Mouse (Mus musculus): Measurements from ENCODE around the gene Psen1. TPM values are rescaled to one million over a fixed set of nuclear protein-coding genes. Genes with fewer than 3 reads are reported as not detected.

Gene Psen1
- 48.9 and 52.4 TPM in 2 replicates for polyA plus RNA-seq (2016; fragmentation: Nextera tagmentation; extraction: Ambion mirVana)

GRCm38 (mm10) chr12:83687934-83688315, at the start of gene Psen1:
Gene Psen1, plus strand, starts transcription at chr12:83688152.
- Histone ChIP-seq H3K27me3 (replicated peaks) (no peaks in the 10 kb centered on the region), H3K27ac (ENCODE audit: poor library complexity, severe bottlenecking) (peak within 1 kb of the TSS; percentile 94), H3K9ac (peak within 1 kb of the TSS; percentile 93), H3K4me2 (peak within 1 kb of the TSS; percentile 83), H3K4me1 (replicated peaks) (peaks cover 27% of the 10 kb centered on the region), H3K36me3 (peaks cover 12% of the 10 kb centered on the region), H3K9me3 (replicated peaks) (no peaks in the 10 kb centered on the region), H3K4me3 (peak within 1 kb of the TSS; percentile 89)
- ATAC-seq (ENCODE audit: insufficient number of reproducible peaks, low FRiP score), result peak; percentile 97
- under 1% methylated on average over 38 of the region's 38 CpGs for WGBS

DNA sequence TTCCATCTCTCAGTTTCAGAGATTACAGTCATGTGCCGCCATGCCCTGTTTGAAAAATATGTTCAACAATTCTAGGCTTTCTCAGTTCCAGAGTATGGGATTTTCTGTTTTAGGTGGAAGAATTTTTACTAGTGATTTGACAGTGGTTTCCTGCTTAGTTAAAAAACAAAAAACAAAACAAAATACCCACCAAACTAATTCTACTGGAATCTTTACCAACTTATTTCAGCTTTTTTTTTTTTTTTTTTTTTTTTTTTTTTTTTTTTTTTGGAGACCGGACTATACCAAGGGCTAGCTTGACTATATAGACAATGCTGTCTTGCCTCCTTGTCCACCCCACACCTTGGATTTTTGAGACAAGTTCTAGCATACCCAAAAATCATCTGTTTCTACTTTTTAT, 46.7 kb upstream of the Psen1 start:
- Histone ChIP-seq H3K4me1 (replicated peaks) (peaks cover 2% of the 10 kb centered on the region; the same call in 1 of the 2 replicates), H3K27me3 (replicated peaks) (no peaks in the 10 kb centered on the region), H3K4me3 (no peak overlapping the region), H3K4me2 (no peak overlapping the region), H3K27ac (ENCODE audit: poor library complexity, severe bottlenecking) (no peak overlapping the region), H3K36me3 (peaks cover 52% of the 10 kb centered on the region), H3K9ac (no peak overlapping the region), H3K9me3 (replicated peaks) (no peaks in the 10 kb centered on the region)
- WGBS, result 98% methylated on average over 2 of the region's 2 CpGs
- ATAC-seq (ENCODE audit: insufficient number of reproducible peaks, low FRiP score), result no peak

DNA sequence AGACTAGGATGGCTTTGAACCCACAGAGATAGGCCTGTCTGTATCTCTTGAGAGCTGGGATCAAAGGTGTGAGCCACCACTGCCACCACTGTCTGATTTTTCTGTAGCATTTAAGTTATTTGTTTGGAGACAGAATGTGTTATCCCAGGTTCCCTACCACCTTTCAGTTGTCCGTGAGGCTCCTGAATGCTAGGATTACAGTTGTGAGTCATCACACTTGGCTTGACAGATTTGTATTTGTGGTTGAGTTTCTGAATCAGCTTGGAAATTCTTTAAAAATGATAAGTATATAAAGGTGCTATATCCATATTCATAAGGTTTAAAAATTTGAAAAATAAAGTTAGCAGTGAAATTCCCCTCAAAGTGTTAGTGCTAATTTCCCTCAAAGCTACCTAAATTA, 44.8 kb upstream of the Psen1 start:
- H3K9me3 ChIP-seq (replicated peaks), result no peaks in the 10 kb centered on the region
- no peak overlapping the region for H3K27ac ChIP-seq (ENCODE audit: poor library complexity, severe bottlenecking)
- H3K4me3 ChIP-seq, result no peak overlapping the region
- 93% methylated on average over 1 of the region's 1 CpGs for WGBS
- H3K4me1 ChIP-seq (replicated peaks), result no peaks in the 10 kb centered on the region
- no peak overlapping the region for H3K4me2 ChIP-seq
- no peaks in the 10 kb centered on the region for H3K27me3 ChIP-seq (replicated peaks)
- peaks cover 49% of the 10 kb centered on the region for H3K36me3 ChIP-seq
- H3K9ac ChIP-seq, result no peak overlapping the region
- ATAC-seq (ENCODE audit: insufficient number of reproducible peaks, low FRiP score), result no peak

- no peak for ATAC-seq (ENCODE audit: insufficient number of reproducible peaks, low FRiP score)
- H3K4me3 ChIP-seq, result no peak overlapping the region
- H3K9me3 ChIP-seq (replicated peaks), result no peaks in the 10 kb centered on the region
- H3K9ac ChIP-seq, result no peak overlapping the region
- 76% methylated on average over 3 of the region's 3 CpGs for WGBS
- no peak overlapping the region for H3K4me2 ChIP-seq
- no peaks in the 10 kb centered on the region for H3K4me1 ChIP-seq (replicated peaks)
- H3K27me3 ChIP-seq (replicated peaks), result no peaks in the 10 kb centered on the region
- H3K36me3 ChIP-seq, result peaks cover 52% of the 10 kb centered on the region
- no peak overlapping the region for H3K27ac ChIP-seq (ENCODE audit: poor library complexity, severe bottlenecking)
Measured at GRCm38 (mm10) chr12:83650346-83650745, 37.6 kb upstream of the Psen1 start.

DNA sequence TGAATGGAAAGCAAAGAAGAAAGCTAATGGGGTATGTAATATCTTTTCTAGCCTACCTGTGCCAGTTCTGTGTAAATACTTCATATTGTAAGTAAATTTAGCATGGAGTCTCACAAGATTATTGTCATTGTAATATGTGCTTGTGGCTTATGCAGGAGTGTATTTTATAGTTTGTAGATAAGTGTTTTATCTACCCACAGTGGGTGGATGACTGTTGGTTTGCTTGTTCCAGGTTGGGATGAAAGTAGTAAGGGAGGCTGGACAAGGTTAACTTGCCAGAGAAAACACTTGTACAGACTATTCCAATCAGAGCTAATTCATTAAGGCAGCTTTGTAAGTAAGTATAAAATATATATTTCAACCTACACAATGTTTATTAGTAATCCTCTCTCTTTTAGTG, 36.5 kb upstream of the Psen1 start:
- Histone ChIP-seq H3K4me3 (no peak overlapping the region), H3K27ac (ENCODE audit: poor library complexity, severe bottlenecking) (no peak overlapping the region), H3K27me3 (replicated peaks) (no peaks in the 10 kb centered on the region), H3K36me3 (peaks cover 50% of the 10 kb centered on the region), H3K4me2 (no peak overlapping the region), H3K9me3 (replicated peaks) (no peaks in the 10 kb centered on the region), H3K4me1 (replicated peaks) (no peaks in the 10 kb centered on the region), H3K9ac (no peak overlapping the region)
- ATAC-seq (ENCODE audit: insufficient number of reproducible peaks, low FRiP score), result no peak

GRCm38 (mm10) chr12:83685466-83685865, 2.5 kb upstream of the Psen1 start:
- peaks cover 23% of the 10 kb centered on the region for H3K36me3 ChIP-seq
- peaks cover 14% of the 10 kb centered on the region for H3K4me1 ChIP-seq (replicated peaks)
- no peak for ATAC-seq (ENCODE audit: insufficient number of reproducible peaks, low FRiP score)
- H3K4me2 ChIP-seq, result no peak overlapping the region
- no peak overlapping the region for H3K9ac ChIP-seq
- WGBS, result 87% methylated on average over 1 of the region's 1 CpGs
- H3K4me3 ChIP-seq, result no peak overlapping the region
- no peaks in the 10 kb centered on the region for H3K27me3 ChIP-seq (replicated peaks)
- no peaks in the 10 kb centered on the region for H3K9me3 ChIP-seq (replicated peaks)
- H3K27ac ChIP-seq (ENCODE audit: poor library complexity, severe bottlenecking), result no peak overlapping the region

DNA sequence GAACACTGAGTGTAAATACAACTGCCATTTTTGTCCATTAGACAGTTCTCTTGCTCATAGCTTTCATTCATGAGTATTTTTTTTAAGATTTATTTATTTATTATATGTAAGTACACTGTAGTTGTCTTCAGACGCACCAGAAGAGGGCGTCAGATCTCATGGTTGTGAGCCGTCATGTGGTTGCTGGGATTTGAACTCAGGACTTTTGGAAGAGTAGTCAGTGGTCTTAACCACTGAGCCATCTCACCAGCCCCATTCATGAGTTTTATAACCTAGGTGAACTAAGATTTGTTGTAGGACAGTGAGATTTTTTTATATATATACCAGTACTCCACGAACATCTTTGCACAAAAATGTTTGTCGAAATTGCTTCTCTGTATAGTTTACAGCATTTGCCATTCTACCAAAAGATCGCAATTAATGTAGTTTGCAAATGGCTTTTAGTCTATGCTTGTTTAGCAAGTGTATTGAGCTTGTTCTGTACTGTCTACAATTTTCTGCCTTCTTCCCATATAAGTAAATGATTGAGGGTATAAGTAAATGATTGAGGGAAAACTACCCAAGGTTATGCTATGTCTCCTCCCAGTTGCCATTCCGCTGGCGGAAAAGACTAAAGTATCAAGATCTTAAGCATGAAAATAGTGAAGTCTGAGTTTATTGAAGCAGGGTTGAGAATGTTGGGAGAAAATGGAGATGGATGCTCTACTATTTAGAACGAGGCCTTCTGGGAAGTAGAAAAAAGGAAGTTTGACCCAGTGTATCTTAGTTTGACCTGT, 1.2 kb upstream of the Psen1 start:
- H3K9me3 ChIP-seq (replicated peaks), result no peaks in the 10 kb centered on the region
- 89% methylated on average over 9 of the region's 9 CpGs for WGBS
- no peak overlapping the region for H3K4me2 ChIP-seq
- no peak overlapping the region for H3K4me3 ChIP-seq
- no peak overlapping the region for H3K9ac ChIP-seq
- no peak for ATAC-seq (ENCODE audit: insufficient number of reproducible peaks, low FRiP score)
- peaks cover 19% of the 10 kb centered on the region for H3K4me1 ChIP-seq (replicated peaks)
- H3K27ac ChIP-seq (ENCODE audit: poor library complexity, severe bottlenecking), result no peak overlapping the region
- peaks cover 14% of the 10 kb centered on the region for H3K36me3 ChIP-seq
- H3K27me3 ChIP-seq (replicated peaks), result no peaks in the 10 kb centered on the region

DNA sequence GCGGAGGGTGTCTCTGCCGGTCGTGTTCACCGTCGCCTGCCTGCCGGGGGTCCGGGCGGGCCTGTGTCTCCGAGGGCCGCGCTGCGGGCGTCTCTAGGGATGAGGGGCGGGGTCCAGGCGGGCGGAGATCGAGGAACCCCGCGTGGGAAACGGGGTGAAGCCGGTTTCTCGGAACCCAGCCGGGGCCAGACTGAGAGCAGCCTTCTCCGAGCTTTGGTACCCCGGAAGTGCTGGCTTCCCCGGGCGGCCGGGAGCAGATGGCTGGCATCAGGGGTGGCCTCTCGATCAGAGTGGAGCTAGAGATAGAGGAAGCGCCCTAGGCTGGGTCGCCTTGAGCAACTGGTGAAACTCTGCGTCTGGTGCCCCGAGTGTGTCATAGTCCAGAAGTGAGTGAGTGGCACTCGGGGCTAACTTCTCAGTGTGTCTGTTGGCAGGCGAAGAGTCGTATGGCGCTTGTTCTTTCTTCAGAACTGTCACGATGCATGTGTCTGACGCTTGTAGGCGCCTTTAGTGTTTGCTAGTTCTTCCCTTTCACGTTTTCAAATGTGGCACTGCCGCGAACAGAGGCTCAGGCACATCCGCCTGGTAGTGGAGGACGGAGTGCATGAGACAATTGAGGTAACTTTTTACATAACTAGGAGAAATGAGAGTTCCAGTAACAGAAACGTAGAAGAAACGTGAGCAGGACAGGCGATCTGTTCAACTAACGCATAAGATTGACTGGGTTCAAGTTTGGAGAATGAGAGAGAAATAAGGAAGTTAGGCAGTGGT, 549 bp downstream of the Psen1 start:
- Histone ChIP-seq H3K27me3 (replicated peaks) (no peaks in the 10 kb centered on the region), H3K9ac (peak overlapping the region; percentile 93), H3K4me1 (replicated peaks) (peaks cover 28% of the 10 kb centered on the region), H3K4me2 (peak overlapping the region; percentile 83), H3K9me3 (replicated peaks) (no peaks in the 10 kb centered on the region), H3K4me3 (peak overlapping the region; percentile 89), H3K36me3 (peaks cover 10% of the 10 kb centered on the region), H3K27ac (ENCODE audit: poor library complexity, severe bottlenecking) (peak overlapping the region; percentile 94)
- WGBS, result 1% methylated on average over 46 of the region's 49 CpGs
- peak; percentile 80 for ATAC-seq (ENCODE audit: insufficient number of reproducible peaks, low FRiP score)

DNA sequence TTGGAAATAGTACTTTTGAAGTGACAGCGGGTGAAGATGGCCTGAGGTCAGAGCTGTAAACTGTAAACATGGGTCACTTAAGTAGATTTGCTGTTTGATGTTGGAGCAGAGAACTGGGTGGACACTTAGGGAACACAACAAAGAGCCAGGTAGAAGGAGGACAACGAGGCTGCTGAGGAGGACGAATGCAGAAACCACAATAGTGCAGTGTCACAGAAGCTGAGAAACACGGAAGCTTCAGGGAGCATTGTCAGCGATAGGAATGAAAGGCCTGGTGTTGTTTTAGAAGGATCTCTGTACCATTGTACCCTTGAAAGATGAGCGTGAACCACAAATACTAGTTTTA, 1.1 kb downstream of the Psen1 start:
- no peak for ATAC-seq (ENCODE audit: insufficient number of reproducible peaks, low FRiP score)
- Histone ChIP-seq H3K4me2 (peak overlapping the region; percentile 83), H3K36me3 (peaks cover 7% of the 10 kb centered on the region; the same call in 1 of the 2 replicates), H3K27me3 (replicated peaks) (no peaks in the 10 kb centered on the region), H3K4me1 (replicated peaks) (peaks cover 28% of the 10 kb centered on the region), H3K9me3 (replicated peaks) (no peaks in the 10 kb centered on the region), H3K27ac (ENCODE audit: poor library complexity, severe bottlenecking) (peak overlapping the region; percentile 94), H3K9ac (peak overlapping the region; percentile 93), H3K4me3 (peak overlapping the region; percentile 89)
- 23% methylated on average over 6 of the region's 6 CpGs for WGBS

DNA sequence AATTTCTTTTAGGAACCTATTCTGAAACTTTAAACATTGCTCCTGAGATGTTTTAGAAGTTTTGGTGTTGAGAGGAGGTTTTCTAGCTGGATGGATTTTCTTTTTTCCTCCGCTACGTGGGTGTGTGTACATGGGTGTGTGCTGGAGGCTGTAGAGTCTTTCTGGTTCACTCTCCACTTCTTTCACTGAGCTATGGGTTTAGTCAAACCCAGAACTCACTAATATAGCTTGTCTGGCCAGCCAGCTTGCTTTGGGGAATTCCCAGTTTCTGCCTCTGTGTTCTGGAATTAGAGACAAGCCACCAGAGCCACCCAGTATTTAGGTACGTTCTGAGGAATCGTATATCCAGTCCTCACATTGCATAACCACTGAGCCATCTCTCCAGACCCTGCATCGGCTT, 6.1 kb downstream of the Psen1 start:
- Histone ChIP-seq H3K4me1 (replicated peaks) (peaks cover 42% of the 10 kb centered on the region), H3K9ac (no peak overlapping the region), H3K27me3 (replicated peaks) (no peaks in the 10 kb centered on the region), H3K4me2 (no peak overlapping the region), H3K9me3 (replicated peaks) (no peaks in the 10 kb centered on the region), H3K36me3 (peaks cover 4% of the 10 kb centered on the region; the same call in 1 of the 2 replicates), H3K27ac (ENCODE audit: poor library complexity, severe bottlenecking) (no peak overlapping the region), H3K4me3 (no peak overlapping the region)
- no peak for ATAC-seq (ENCODE audit: insufficient number of reproducible peaks, low FRiP score)
- 84% methylated on average over 5 of the region's 5 CpGs for WGBS

DNA sequence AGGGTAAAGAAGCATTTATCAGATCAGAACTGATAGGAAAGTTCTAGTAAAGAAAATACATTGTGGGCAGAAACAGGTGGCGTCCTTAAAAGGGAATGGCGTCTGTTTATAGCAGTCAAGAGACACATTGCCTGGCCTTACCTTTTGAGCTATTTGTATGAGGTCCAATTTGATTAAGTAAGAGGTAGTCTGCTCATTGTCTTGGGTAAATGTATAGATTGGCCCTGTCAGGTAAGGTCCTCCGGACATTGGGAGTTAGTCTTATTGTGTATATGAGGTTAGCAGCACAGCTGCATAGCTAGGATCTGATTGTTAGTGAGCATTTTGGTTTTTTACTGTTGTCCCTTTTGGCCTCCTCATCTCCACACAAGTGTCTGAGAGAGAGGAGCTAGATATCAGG, 6.7 kb downstream of the Psen1 start:
- no peak for ATAC-seq (ENCODE audit: insufficient number of reproducible peaks, low FRiP score)
- WGBS, result 90% methylated on average over 3 of the region's 3 CpGs
- H3K9ac ChIP-seq, result no peak overlapping the region
- no peak overlapping the region for H3K4me2 ChIP-seq
- no peaks in the 10 kb centered on the region for H3K9me3 ChIP-seq (replicated peaks)
- H3K36me3 ChIP-seq, result peaks cover 7% of the 10 kb centered on the region
- H3K4me3 ChIP-seq, result no peak overlapping the region
- peaks cover 35% of the 10 kb centered on the region for H3K4me1 ChIP-seq (replicated peaks)
- no peaks in the 10 kb centered on the region for H3K27me3 ChIP-seq (replicated peaks)
- H3K27ac ChIP-seq (ENCODE audit: poor library complexity, severe bottlenecking), result no peak overlapping the region

Measured in heart, embryonic 12.5 days (tissue).